Mouse (Mus musculus) E14TG2a.4 (cell line): ENCODE results near the gene Runx1.

ENCODE experiments used
- H3K27me3 ChIP-seq: 2 replicates; pipeline ENCODE4 v1.6.1; 2014; ENCODE audit warnings: low read length, control low read depth; ENCODE audit not compliant: insufficient read depth
- H3K36me3 ChIP-seq: 2 replicates; pipeline ENCODE4 v1.6.1; 2014; ENCODE audit warnings: low read length, control low read depth; ENCODE audit not compliant: insufficient read depth
- H3K4me1 ChIP-seq: replicated peaks from 2 replicates; pipeline ENCODE4 v1.6.1; 2014; ENCODE audit warnings: low read depth, low read length, control low read depth
- H3K4me3 ChIP-seq: replicated peaks from 2 replicates; pipeline ENCODE4 v1.5.1; 2014; ENCODE audit warnings: mild to moderate bottlenecking, low read length
- H3K9me3 ChIP-seq: 2 replicates; pipeline ENCODE4 v1.6.1; 2014; ENCODE audit warnings: low read length, control low read depth
- CTCF ChIP-seq: conservative IDR thresholded peaks from 2 replicates; pipeline ENCODE4 v1.5.1; 2014; ENCODE audit warnings: low read length
- NANOG ChIP-seq: IDR thresholded peaks from 2 replicates; pipeline ENCODE4 v1.6.1; 2014; ENCODE audit warnings: borderline replicate concordance, low read length, mixed read lengths
- POU5F1 ChIP-seq: IDR thresholded peaks from 2 replicates; pipeline ENCODE4 v1.6.1; 2014; ENCODE audit warnings: low read length, borderline replicate concordance

Runx1 gene

DNA sequence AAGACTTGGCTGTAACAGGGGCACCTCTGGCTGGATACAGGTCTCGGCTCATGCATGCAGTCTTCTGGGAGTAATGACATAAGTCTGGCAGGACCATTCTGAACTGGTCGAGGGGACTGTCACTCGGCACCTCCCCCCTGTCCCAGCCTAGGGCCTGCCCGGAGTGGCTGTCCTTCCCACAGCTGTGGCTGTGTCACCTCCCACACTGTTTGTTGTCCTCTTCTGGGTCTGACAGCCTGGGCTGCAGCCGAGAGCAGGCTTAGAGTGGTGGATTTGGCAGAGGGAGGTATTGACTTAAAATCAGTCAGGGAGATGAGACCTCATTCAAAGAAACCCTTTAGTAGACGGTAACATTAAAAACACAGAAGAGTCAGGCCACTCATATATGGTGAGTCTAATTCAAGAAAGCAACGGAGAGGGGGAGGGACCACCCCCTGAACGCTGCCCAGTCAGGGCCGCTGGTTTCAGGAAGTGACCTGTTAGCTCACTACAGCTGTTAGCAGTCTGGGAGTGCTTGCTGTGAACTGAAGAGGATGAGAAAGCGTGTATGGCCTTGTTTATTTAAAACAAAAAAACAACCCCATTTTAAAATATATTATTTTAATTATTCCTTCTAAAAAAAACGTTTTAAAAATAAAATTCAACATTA, 193.7 kb downstream of the Runx1 start:
- H3K9me3 ChIP-seq: peaks cover 15% of the 10 kb centered on the region
- H3K27me3 ChIP-seq: peaks cover 26% of the 10 kb centered on the region
- H3K36me3 ChIP-seq: no peaks in the 10 kb centered on the region
- TF ChIP-seq POU5F1: no peak
- TF ChIP-seq CTCF: no peak
- TF ChIP-seq NANOG: no peak
- no peak overlapping the region for H3K4me3 ChIP-seq
- H3K4me1 ChIP-seq: peaks cover 13% of the 10 kb centered on the region

DNA sequence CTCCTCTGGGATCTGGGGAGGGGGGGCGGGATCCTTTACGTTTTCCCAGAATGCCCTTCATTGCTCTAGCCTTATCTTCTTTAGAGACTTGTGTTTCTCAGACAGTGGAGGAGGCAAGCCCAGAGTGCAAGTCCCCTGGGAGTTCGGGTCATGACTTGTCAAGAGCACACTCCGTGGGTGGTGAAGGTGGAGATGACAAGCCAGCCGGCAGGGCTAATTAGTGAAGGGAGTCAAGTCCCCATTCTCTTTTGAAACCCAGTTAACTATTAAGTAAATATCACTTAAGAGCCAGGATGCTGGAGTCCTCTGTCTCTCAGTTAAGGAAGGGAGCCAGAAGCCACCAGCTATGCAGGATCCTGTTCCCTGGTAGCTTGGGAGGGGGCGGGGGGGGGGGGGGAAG, 194.3 kb downstream of the Runx1 start:
- no peak for TF ChIP-seq CTCF
- TF ChIP-seq NANOG: no peak
- no peak for TF ChIP-seq POU5F1
- Histone ChIP-seq H3K27me3 (peaks cover 29% of the 10 kb centered on the region), H3K9me3 (peaks cover 15% of the 10 kb centered on the region), H3K4me1 (peaks cover 7% of the 10 kb centered on the region), H3K36me3 (no peaks in the 10 kb centered on the region), H3K4me3 (no peak overlapping the region)

GRCm38 (mm10) chr16:92630950-92631349, 195.0 kb downstream of the Runx1 start:
- TF ChIP-seq NANOG (no peak), CTCF (no peak), POU5F1 (no peak)
- peaks cover 36% of the 10 kb centered on the region for H3K27me3 ChIP-seq
- no peaks in the 10 kb centered on the region for H3K36me3 ChIP-seq
- peaks cover 15% of the 10 kb centered on the region for H3K9me3 ChIP-seq
- H3K4me1 ChIP-seq: 0 out of 2 replicates have a peak, but pooled peaks cover 4% of the 10 kb centered on the region
- H3K4me3 ChIP-seq: no peak overlapping the region

- TF ChIP-seq NANOG (no peak), POU5F1 (no peak), CTCF (no peak)
- H3K4me3 ChIP-seq: no peak overlapping the region
- H3K4me1 ChIP-seq: 0 out of 2 replicates have a peak, but pooled peaks cover 4% of the 10 kb centered on the region
- H3K27me3 ChIP-seq: peaks cover 41% of the 10 kb centered on the region
- no peaks in the 10 kb centered on the region for H3K36me3 ChIP-seq
- H3K9me3 ChIP-seq: peaks cover 15% of the 10 kb centered on the region
Observed at GRCm38 (mm10) chr16:92629829-92630228, 196.1 kb downstream of the Runx1 start.

DNA sequence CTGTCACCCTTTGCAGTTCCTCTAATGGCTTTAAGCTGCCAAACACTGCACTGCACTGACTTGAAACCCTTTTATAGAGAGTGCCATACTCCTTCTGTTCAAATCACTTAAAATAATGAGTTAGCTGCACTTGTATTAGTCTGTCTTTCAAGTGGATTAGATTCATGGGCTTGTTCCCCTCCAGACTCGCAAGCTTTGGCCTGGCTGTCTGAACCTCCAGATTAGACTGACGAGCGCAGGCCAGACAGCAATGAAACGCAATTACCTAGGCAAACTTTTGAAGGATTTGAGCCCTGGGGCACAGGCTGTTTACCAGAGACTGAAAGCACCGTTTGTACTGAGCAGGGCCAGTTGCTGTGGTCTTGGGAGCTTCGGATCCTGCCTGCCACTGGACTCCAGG, 198.7 kb downstream of the Runx1 start:
- H3K36me3 ChIP-seq: no peaks in the 10 kb centered on the region
- peaks cover 48% of the 10 kb centered on the region for H3K27me3 ChIP-seq
- 0 out of 2 replicates have a peak, but pooled peaks cover 4% of the 10 kb centered on the region for H3K4me1 ChIP-seq
- H3K4me3 ChIP-seq: no peak overlapping the region
- H3K9me3 ChIP-seq: peaks cover 15% of the 10 kb centered on the region
- TF ChIP-seq CTCF (no peak), POU5F1 (no peak)

GRCm38 (mm10) chr16:92623953-92624352, 202.0 kb downstream of the Runx1 start:
- Histone ChIP-seq H3K9me3 (no peaks in the 10 kb centered on the region), H3K4me1 (peaks cover 22% of the 10 kb centered on the region), H3K4me3 (no peak overlapping the region), H3K36me3 (no peaks in the 10 kb centered on the region), H3K27me3 (peaks cover 46% of the 10 kb centered on the region)
- TF ChIP-seq CTCF (no peak), POU5F1 (no peak), NANOG (no peak)

DNA sequence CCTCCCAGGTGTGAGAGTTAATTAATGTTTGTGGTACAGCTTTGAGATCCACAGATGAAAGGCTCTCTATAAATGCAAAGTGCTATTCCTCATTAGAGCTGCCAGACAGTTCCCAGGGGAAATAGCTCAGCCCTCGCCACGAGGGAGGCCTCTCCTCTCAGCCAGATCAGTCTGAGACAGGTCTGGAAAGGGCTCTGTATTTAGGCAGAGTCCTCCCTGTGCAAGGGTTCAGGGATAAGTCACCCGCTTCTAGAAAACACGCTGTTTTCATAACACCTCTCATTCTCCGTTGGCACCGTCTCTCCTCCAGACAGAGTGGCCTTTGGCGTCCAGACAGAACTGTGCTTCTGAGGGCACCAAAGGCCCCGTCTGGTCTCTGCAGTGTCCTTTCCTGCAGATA, 204.1 kb downstream of the Runx1 start:
- Histone ChIP-seq H3K4me3 (no peak overlapping the region), H3K36me3 (no peaks in the 10 kb centered on the region), H3K27me3 (peaks cover 38% of the 10 kb centered on the region), H3K4me1 (peaks cover 18% of the 10 kb centered on the region), H3K9me3 (peaks cover 7% of the 10 kb centered on the region; the same call in 1 of the 2 replicates)
- TF ChIP-seq NANOG: no peak
- no peak for TF ChIP-seq POU5F1
- no peak for TF ChIP-seq CTCF

- H3K4me3 ChIP-seq: no peak overlapping the region
- H3K27me3 ChIP-seq: peaks cover 30% of the 10 kb centered on the region
- H3K9me3 ChIP-seq: peaks cover 7% of the 10 kb centered on the region; the same call in 1 of the 2 replicates
- TF ChIP-seq POU5F1 (no peak), CTCF (no peak)
- no peaks in the 10 kb centered on the region for H3K36me3 ChIP-seq
- peaks cover 18% of the 10 kb centered on the region for H3K4me1 ChIP-seq
Observed at GRCm38 (mm10) chr16:92620841-92621518, 205.0 kb downstream of the Runx1 start.

DNA sequence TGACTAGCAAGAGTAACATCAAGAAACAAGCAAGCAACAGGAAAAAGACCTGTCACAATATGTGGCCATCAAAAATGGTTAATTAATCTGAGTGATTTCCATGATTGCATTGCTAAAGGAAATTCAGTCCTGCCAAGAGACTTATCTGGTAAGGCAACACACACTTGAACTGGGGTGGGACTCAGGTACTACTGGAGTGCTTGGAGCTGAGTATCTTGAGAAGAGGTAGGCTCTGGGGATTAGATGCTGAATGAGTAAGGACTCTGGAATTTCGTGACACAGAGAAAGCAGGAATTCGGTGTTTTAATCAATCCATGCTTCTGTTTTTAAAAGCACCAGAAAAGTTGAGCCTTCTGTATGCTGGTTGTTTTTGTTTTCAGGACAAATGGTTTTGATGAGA, 209.1 kb downstream of the Runx1 start:
- no peaks in the 10 kb centered on the region for H3K36me3 ChIP-seq
- peaks cover 26% of the 10 kb centered on the region for H3K27me3 ChIP-seq
- H3K4me3 ChIP-seq: no peak overlapping the region
- peaks cover 7% of the 10 kb centered on the region; the same call in 1 of the 2 replicates for H3K9me3 ChIP-seq
- H3K4me1 ChIP-seq: peaks cover 18% of the 10 kb centered on the region
- no peak for TF ChIP-seq CTCF
- TF ChIP-seq POU5F1: no peak
